Mouse (Mus musculus) heart, adult 11 months (tissue): ENCODE data around the gene Zscan10.
"Not testable (repeated sequence)": the region's sequence is repeated elsewhere in the genome, so short reads cannot be mapped to it uniquely, and the experiment has no call there.

Experiments used
- DNase-seq: peaks from one replicate; pipeline ENCODE4 v3.0.0; 2022

The Zscan10 gene

GRCm38 (mm10) chr17:23592208-23592925 is 8.3 kb upstream of the Zscan10 start:
- DNase-seq, result peak; percentile 99

- DNase-seq, result no peak
These were observed 7.7 kb upstream of the Zscan10 start for GRCm38 (mm10) chr17:23592926-23593300.

GRCm38 (mm10) chr17:23595139-23595538 is 5.5 kb upstream of the Zscan10 start:
- not testable (repeated sequence) for DNase-seq

- DNase-seq, result peak; percentile 99
These were observed 1.8 kb upstream of the Zscan10 start, which contains the start of gene Zfp13 for GRCm38 (mm10) chr17:23598582-23599552. Gene Zfp13 (minus strand): TSS chr17:23599487.

- no peak for DNase-seq
These were observed 1.0 kb upstream of the Zscan10 start for GRCm38 (mm10) chr17:23599605-23600063.

- DNase-seq, result no peak
These were observed 1.4 kb downstream of the Zscan10 start for GRCm38 (mm10) chr17:23601836-23602585.

GRCm38 (mm10) chr17:23603077-23603476 is 2.4 kb downstream of the Zscan10 start:
- no peak for DNase-seq

- DNase-seq, result no peak
These were observed 2.9 kb downstream of the Zscan10 start for GRCm38 (mm10) chr17:23603542-23603941.

- DNase-seq, result no peak
These were observed 3.7 kb downstream of the Zscan10 start for GRCm38 (mm10) chr17:23604394-23604793.

GRCm38 (mm10) chr17:23605220-23605619 is 4.6 kb downstream of the Zscan10 start:
- DNase-seq, result no peak

GRCm38 (mm10) chr17:23609612-23610011 is 9.0 kb downstream of the Zscan10 start:
- DNase-seq, result no peak

- peak; percentile 92 for DNase-seq
These were observed 9.7 kb downstream of the Zscan10 start for GRCm38 (mm10) chr17:23610361-23610800.

GRCm38 (mm10) chr17:23617087-23617486 is 16.4 kb downstream of the Zscan10 start:
- no peak for DNase-seq

- DNase-seq, result no peak
These were observed 19.7 kb downstream of the Zscan10 start for GRCm38 (mm10) chr17:23620351-23620750.

- DNase-seq, result no peak
These were observed 27.2 kb downstream of the Zscan10 start for GRCm38 (mm10) chr17:23627813-23628212.

- peak; percentile 97 for DNase-seq
These were observed 29.8 kb downstream of the Zscan10 start for GRCm38 (mm10) chr17:23630195-23631020.

- no peak for DNase-seq
These were observed 30.6 kb downstream of the Zscan10 start for GRCm38 (mm10) chr17:23631241-23631640.

- DNase-seq, result no peak
These were observed 44.2 kb downstream of the Zscan10 start, which contains the start of gene Mmp25 for GRCm38 (mm10) chr17:23644613-23645495. Gene Mmp25 (minus strand): TSS chr17:23645277.

GRCm38 (mm10) chr17:23645894-23646293 is 45.2 kb downstream of the Zscan10 start:
- DNase-seq, result no peak

GRCm38 (mm10) chr17:23651363-23651762 is 50.7 kb downstream of the Zscan10 start:
- no peak for DNase-seq

- DNase-seq, result no peak
These were observed 52.7 kb downstream of the Zscan10 start for GRCm38 (mm10) chr17:23653324-23653723.
